Mouse (Mus musculus): Measurements from ENCODE around the gene Fgr.

- TF ChIP-seq CTCF (IDR thresholded peaks at IDR 0.05; ENCODE audit: low read depth) = no peak
- peak; percentile 62; the same call in 1 of the 2 replicates for TF ChIP-seq EP300 (IDR thresholded peaks at IDR 0.05; ENCODE audit: low read depth)
Observed at GRCm38 (mm10) chr4:133002896-133003295, 29.0 kb downstream of the Fgr start.

Measured in heart, postnatal 0 days (tissue).